Mouse (Mus musculus) cortical plate, adult 2 months (tissue): ENCODE data around the gene Vmn1r138. TPM values are rescaled to one million over a fixed set of nuclear protein-coding genes. Genes with fewer than 3 reads are reported as not detected.
"Not testable (repeated sequence)": the region's sequence is repeated elsewhere in the genome, so short reads cannot be mapped to it uniquely, and the experiment has no call there.

ENCODE experiments used
- H3K27ac ChIP-seq: fragments of 200-500 bp; 2 replicates; pipeline ENCODE4 v1.5.1; 2012; ENCODE audit warnings: low read length, control low read depth, inconsistent platforms; ENCODE audit not compliant: insufficient read depth
- H3K4me1 ChIP-seq: fragments of 200-500 bp; 2 replicates; pipeline ENCODE4 v1.6.1; 2011; ENCODE audit warnings: low read length; ENCODE audit not compliant: control insufficient read depth, insufficient read depth
- H3K4me3 ChIP-seq: fragments of 200-500 bp; 2 replicates; pipeline ENCODE4 v1.5.1; 2011; ENCODE audit warnings: mild to moderate bottlenecking, low read length, control low read depth; ENCODE audit not compliant: insufficient read depth
- polyA plus RNA-seq: library from polyadenylated mRNA; depleted of rRNA; stranded (reverse); fragments of >200 nt; gene quantifications from 2 replicates; pipeline ENCODE4 v1.2.3, GENCODE M21; 2012; rRNA removed

The Vmn1r138 gene
- polyA plus RNA-seq, result not detected in 2 replicates

DNA sequence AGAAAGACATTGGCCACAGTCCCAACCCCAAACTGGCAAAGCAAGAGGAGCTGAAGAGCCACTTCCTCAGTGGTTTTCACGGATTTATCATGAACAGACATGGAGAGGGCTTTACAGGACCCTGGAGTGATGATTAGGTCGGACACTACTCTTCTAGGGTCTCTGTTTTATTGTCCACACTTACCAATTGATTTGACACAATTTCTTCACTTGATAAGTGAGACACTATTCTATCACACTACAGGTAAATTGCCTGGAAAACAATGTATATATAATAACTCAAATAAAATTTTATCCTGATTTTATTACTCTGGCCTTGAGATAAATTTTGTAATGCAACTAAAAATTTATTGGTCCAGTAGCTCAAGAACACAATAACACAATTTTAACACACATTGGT, at the start of gene Vmn1r138:
Gene Vmn1r138, minus strand, starts transcription at position 101 of the 400 bp plus-strand sequence.
- not testable (repeated sequence) for H3K4me3 ChIP-seq, H3K4me1 ChIP-seq, H3K27ac ChIP-seq

DNA sequence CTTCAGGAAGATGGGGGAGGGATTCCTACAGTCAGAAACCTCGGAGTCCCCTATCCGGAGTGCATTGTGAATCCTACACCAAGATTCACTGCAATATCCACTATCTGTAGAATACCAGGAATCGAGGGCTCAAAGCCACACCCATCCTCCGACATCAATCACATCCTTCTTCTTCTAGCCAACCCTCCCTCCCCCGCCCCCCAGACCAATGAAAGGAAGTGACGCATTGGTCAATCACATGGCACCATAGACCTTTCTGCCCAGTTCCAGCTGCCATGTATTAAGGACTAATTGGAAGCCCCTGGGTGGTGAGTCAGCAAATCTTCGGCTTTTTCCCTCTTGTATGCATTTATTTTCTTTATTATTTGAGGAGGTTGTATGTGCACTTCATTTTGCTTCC, 40.1 kb upstream of the Vmn1r138 start, which contains the start of gene Vmn1r139:
Gene Vmn1r139, plus strand, starts transcription at position 301 of the 400 bp plus-strand sequence.
- not testable (repeated sequence) for H3K4me1 ChIP-seq, H3K4me3 ChIP-seq, H3K27ac ChIP-seq

DNA sequence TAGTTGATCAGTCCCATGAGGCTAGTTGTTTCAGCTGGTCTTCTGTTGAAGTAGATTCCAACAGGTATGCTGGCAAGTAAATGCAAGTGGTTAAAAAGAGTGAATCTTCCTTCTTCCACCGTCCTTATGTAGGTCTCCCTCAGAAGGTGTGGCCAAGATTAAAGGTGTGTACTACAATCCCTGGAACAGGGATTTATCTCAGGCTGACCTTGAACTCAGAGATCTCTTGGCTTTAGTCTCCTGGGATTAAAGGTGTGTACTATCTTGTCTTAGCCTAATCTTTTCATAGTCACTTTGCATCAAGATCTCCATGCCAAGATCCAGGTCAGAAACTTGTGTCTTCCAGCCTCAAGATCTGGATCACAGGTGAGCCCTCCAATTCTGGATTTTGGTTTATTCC, 27.5 kb upstream of the Vmn1r138 start, which contains the start of gene Gm6176:
Gene Gm6176, minus strand, starts transcription at position 101 of the 400 bp plus-strand sequence.
- not testable (repeated sequence) for H3K27ac ChIP-seq, H3K4me3 ChIP-seq, H3K4me1 ChIP-seq

DNA sequence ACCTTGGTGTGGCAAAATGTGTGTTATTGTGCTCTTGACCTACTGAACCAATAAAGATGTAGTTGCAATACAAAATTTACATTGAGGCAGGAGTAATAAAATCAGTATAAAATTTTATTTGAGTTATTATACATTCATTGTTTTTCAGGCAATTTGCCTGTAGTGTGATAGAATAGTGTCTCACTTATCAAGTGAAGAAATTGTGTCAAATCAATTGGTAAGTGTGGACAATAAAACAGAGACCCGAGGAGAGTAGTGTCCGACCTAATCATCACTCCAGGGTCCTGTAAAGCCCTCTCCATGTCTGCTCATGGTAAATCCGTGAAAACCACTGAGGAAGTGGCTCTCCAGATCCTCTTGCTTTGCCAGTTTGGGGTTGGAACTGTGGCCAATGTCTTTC, 34.4 kb downstream of the Vmn1r138 start, which contains the start of gene Vmn1r137:
Gene Vmn1r137, plus strand, starts transcription at position 301 of the 400 bp plus-strand sequence.
- not testable (repeated sequence) for H3K4me3 ChIP-seq, H3K4me1 ChIP-seq

More for the DNA sequence above, 34.4 kb downstream of the Vmn1r138 start, which contains the start of gene Vmn1r137:
- not testable (repeated sequence) for H3K27ac ChIP-seq

Other genes starting within 250 kb of the Vmn1r138 start
- not detected in 2 replicates for gene Gm4177, start 232.2 kb downstream of the Vmn1r138 start, polyA plus RNA-seq
- not detected in 2 replicates for gene Vmn1r135, start 196.5 kb downstream of the Vmn1r138 start, polyA plus RNA-seq
- gene Gm5725, start 184.6 kb downstream of the Vmn1r138 start, polyA plus RNA-seq, result not detected in 2 replicates
- not detected in 2 replicates for gene Gm5891, start 107.6 kb downstream of the Vmn1r138 start, polyA plus RNA-seq
- not detected in 2 replicates for gene Vmn1r137, start 34.3 kb downstream of the Vmn1r138 start, polyA plus RNA-seq
- not detected in 2 replicates for gene Gm6176, start 27.4 kb upstream of the Vmn1r138 start, polyA plus RNA-seq
- gene Vmn1r139, start 40.2 kb upstream of the Vmn1r138 start, polyA plus RNA-seq, result not detected in 2 replicates
- not detected in 2 replicates for gene Gm16451, start 89.3 kb upstream of the Vmn1r138 start, polyA plus RNA-seq
- not detected in 2 replicates for gene Gm10666, start 105.8 kb upstream of the Vmn1r138 start, polyA plus RNA-seq
- not detected in 2 replicates for gene Vmn1r142, start 135.1 kb upstream of the Vmn1r138 start, polyA plus RNA-seq
- not detected in 2 replicates for gene Vmn1r143, start 160.5 kb upstream of the Vmn1r138 start, polyA plus RNA-seq
- not detected in 2 replicates for gene Gm8653, start 172.4 kb upstream of the Vmn1r138 start, polyA plus RNA-seq
- gene Gm8453, start 200.6 kb upstream of the Vmn1r138 start, polyA plus RNA-seq, result not detected in 2 replicates